Mouse (Mus musculus): ENCODE measurements at regions not wholly inside any gene's neighbourhood (a gene's known extent, or its start where the extent isn't known, plus 50 kb on each side); places are given as distances from the start of the nearest gene placed in this dataset.

DNA sequence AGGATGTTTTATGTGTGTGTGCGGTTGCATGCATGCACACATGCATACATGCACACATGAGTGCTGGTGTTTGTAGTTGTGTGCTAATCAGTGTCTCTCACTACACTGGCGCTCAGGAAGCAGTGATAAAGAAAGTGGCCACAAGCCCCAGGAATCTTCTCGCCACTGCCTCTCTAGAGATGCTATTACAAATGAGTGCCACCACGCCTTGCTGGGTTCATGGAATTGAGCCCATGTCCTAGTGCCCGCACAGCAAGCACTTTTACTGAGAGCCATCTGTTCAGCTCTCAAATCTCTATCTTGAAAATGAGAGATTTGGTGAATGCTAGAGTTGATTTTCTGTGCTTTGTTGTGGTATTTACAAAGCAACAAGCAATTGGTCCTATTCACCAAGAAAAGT is 373.3 kb downstream of the Lpin1 start:
- Histone ChIP-seq H3K4me3 (ENCODE audit: low read depth, low read length) (no peak overlapping the region), H3K9ac (replicated peaks) (no peak overlapping the region), H3K4me2 (ENCODE audit: low read depth, low read length) (no peak overlapping the region), H3K4me1 (ENCODE audit: insufficient read depth) (no peaks in the 10 kb centered on the region), H3K9me3 (ENCODE audit: low read length) (no peaks in the 10 kb centered on the region), H3K27me3 (ENCODE audit: insufficient read depth, low read length) (no peaks in the 10 kb centered on the region), H3K36me3 (replicated peaks; ENCODE audit: insufficient read depth, low read length) (no peaks in the 10 kb centered on the region), H3K27ac (ENCODE audit: low read depth) (no peak overlapping the region)
- no peak for ATAC-seq
- 67% methylated on average over 5 of the region's 5 CpGs for WGBS (ENCODE audit: insufficient replicate concordance)
- no peak for TF ChIP-seq CTCF (IDR thresholded peaks at IDR 0.05; ENCODE audit: low read depth)
- TF ChIP-seq EP300 (IDR thresholded peaks at IDR 0.05; ENCODE audit: low read depth), result no peak
- no peak for DNase-seq

- Histone ChIP-seq H3K36me3 (replicated peaks; ENCODE audit: insufficient read depth, low read length) (no peaks in the 10 kb centered on the region), H3K4me2 (ENCODE audit: low read depth, low read length) (no peak overlapping the region), H3K9ac (replicated peaks) (no peak overlapping the region), H3K4me1 (ENCODE audit: insufficient read depth) (no peaks in the 10 kb centered on the region), H3K9me3 (ENCODE audit: low read length) (no peaks in the 10 kb centered on the region), H3K4me3 (ENCODE audit: low read depth, low read length) (no peak overlapping the region), H3K27me3 (ENCODE audit: insufficient read depth, low read length) (no peaks in the 10 kb centered on the region), H3K27ac (ENCODE audit: low read depth) (no peak overlapping the region)
- ATAC-seq (no peak), DNase-seq (no peak)
- WGBS (ENCODE audit: insufficient replicate concordance), result 88% methylated on average over 3 of the region's 3 CpGs
- 0 out of 2 replicates have a peak, but pooled peaks have one; percentile 4 for TF ChIP-seq CTCF (IDR thresholded peaks at IDR 0.05; ENCODE audit: low read depth)
- TF ChIP-seq EP300 (IDR thresholded peaks at IDR 0.05; ENCODE audit: low read depth), result no peak
Measured at GRCm38 (mm10) chr12:16233559-16233958, 377.2 kb downstream of the Lpin1 start.

GRCm38 (mm10) chr12:16232828-16233227 is 377.9 kb downstream of the Lpin1 start:
- no peaks in the 10 kb centered on the region for H3K27me3 ChIP-seq (ENCODE audit: insufficient read depth, low read length)
- TF ChIP-seq CTCF (IDR thresholded peaks at IDR 0.05; ENCODE audit: low read depth) (no peak), EP300 (IDR thresholded peaks at IDR 0.05; ENCODE audit: low read depth) (no peak)
- 63% methylated on average over 8 of the region's 8 CpGs for WGBS (ENCODE audit: insufficient replicate concordance)
- no peak for DNase-seq
- no peaks in the 10 kb centered on the region for H3K36me3 ChIP-seq (replicated peaks; ENCODE audit: insufficient read depth, low read length)
- H3K4me1 ChIP-seq (ENCODE audit: insufficient read depth), result no peaks in the 10 kb centered on the region
- no peak overlapping the region for H3K9ac ChIP-seq (replicated peaks)
- no peak overlapping the region for H3K4me3 ChIP-seq (ENCODE audit: low read depth, low read length)
- no peaks in the 10 kb centered on the region for H3K9me3 ChIP-seq (ENCODE audit: low read length)
- H3K4me2 ChIP-seq (ENCODE audit: low read depth, low read length), result no peak overlapping the region
- H3K27ac ChIP-seq (ENCODE audit: low read depth), result no peak overlapping the region
- no peak for ATAC-seq

DNA sequence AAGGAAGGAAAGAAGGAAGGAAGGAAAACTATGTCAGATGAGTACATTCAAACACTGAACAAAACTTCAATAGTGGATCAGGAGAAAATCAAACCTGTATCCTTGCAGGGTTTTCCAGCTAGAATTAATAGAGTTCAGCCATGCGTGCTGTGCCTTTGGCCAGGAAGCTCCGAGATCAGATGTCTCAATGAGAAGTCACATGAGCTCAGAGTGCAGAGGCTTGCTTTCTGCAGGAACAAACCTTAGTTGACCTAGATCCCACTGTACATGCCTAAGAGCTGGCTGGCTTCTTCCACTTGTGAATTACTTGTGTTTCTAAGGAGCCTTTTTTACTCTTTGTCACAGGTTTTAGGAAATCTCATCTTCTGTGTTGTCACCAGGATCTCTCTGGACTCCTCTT is 378.7 kb downstream of the Lpin1 start:
- Histone ChIP-seq H3K27me3 (ENCODE audit: insufficient read depth, low read length) (no peaks in the 10 kb centered on the region), H3K27ac (ENCODE audit: low read depth) (no peak overlapping the region), H3K4me3 (ENCODE audit: low read depth, low read length) (no peak overlapping the region), H3K4me2 (ENCODE audit: low read depth, low read length) (no peak overlapping the region), H3K9ac (replicated peaks) (no peak overlapping the region), H3K36me3 (replicated peaks; ENCODE audit: insufficient read depth, low read length) (no peaks in the 10 kb centered on the region), H3K4me1 (ENCODE audit: insufficient read depth) (no peaks in the 10 kb centered on the region), H3K9me3 (ENCODE audit: low read length) (no peaks in the 10 kb centered on the region)
- WGBS (ENCODE audit: insufficient replicate concordance), result 65% methylated on average over 2 of the region's 2 CpGs
- DNase-seq (no peak), ATAC-seq (no peak)
- no peak for TF ChIP-seq EP300 (IDR thresholded peaks at IDR 0.05; ENCODE audit: low read depth)
- TF ChIP-seq CTCF (IDR thresholded peaks at IDR 0.05; ENCODE audit: low read depth), result no peak

DNA sequence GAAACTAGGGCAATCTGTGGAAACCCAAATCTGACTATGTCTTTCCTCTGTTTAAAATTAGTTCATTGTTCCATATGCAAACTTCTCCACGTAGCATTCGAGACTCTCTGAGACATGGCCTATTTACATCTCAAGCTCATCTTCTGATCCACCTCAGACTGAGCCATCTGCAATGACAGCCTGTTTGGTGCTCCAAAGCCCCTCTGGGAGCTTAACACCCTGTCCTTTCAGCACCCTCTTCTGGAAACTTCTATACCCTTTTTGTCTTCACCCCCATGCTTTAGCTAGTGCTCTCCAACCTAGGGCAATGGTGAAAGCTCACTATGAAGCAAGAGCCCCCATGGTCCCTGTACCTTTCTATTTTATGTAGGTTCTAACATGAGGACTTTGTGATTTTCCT is 379.7 kb downstream of the Lpin1 start:
- H3K27me3 ChIP-seq (ENCODE audit: insufficient read depth, low read length), result no peaks in the 10 kb centered on the region
- no peaks in the 10 kb centered on the region for H3K9me3 ChIP-seq (ENCODE audit: low read length)
- H3K36me3 ChIP-seq (replicated peaks; ENCODE audit: insufficient read depth, low read length), result no peaks in the 10 kb centered on the region
- TF ChIP-seq EP300 (IDR thresholded peaks at IDR 0.05; ENCODE audit: low read depth) (no peak), CTCF (IDR thresholded peaks at IDR 0.05; ENCODE audit: low read depth) (peak; percentile 32)
- H3K4me3 ChIP-seq (ENCODE audit: low read depth, low read length), result no peak overlapping the region
- no peak overlapping the region for H3K27ac ChIP-seq (ENCODE audit: low read depth)
- H3K4me2 ChIP-seq (ENCODE audit: low read depth, low read length), result no peak overlapping the region
- ATAC-seq (no peak), DNase-seq (no peak)
- H3K9ac ChIP-seq (replicated peaks), result no peak overlapping the region
- H3K4me1 ChIP-seq (ENCODE audit: insufficient read depth), result no peaks in the 10 kb centered on the region
- WGBS (ENCODE audit: insufficient replicate concordance), result 63% methylated on average over 2 of the region's 2 CpGs

DNA sequence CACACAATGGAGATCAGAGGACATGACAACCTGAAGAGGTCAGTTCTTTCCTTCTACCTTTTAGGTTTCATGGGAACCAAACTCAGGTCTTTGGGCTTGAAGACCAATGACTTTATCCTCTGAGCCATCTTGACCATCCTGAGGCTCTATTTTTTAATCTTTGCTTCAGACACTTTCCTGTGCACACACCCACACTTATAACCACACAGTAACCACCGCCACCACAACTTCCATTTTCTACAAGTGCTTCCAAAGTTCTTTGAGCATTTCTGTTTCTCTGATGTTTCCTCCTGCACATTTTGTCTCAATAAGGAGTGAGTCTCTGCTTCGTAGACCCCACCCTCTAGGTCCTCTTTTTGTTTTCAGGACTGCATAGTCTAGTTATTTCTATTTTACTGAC is 385.3 kb downstream of the Lpin1 start:
- H3K36me3 ChIP-seq (replicated peaks; ENCODE audit: insufficient read depth, low read length), result no peaks in the 10 kb centered on the region
- DNase-seq, result no peak
- no peaks in the 10 kb centered on the region for H3K9me3 ChIP-seq (ENCODE audit: low read length)
- no peaks in the 10 kb centered on the region for H3K4me1 ChIP-seq (ENCODE audit: insufficient read depth)
- TF ChIP-seq CTCF (IDR thresholded peaks at IDR 0.05; ENCODE audit: low read depth), result no peak
- no peak for TF ChIP-seq EP300 (IDR thresholded peaks at IDR 0.05; ENCODE audit: low read depth)
- H3K4me3 ChIP-seq (ENCODE audit: low read depth, low read length), result no peak overlapping the region
- no peak overlapping the region for H3K4me2 ChIP-seq (ENCODE audit: low read depth, low read length)
- ATAC-seq, result no peak
- H3K27ac ChIP-seq (ENCODE audit: low read depth), result no peak overlapping the region
- 36% methylated on average over 2 of the region's 2 CpGs for WGBS (ENCODE audit: insufficient replicate concordance)
- no peak overlapping the region for H3K9ac ChIP-seq (replicated peaks)
- H3K27me3 ChIP-seq (ENCODE audit: insufficient read depth, low read length), result no peaks in the 10 kb centered on the region

DNA sequence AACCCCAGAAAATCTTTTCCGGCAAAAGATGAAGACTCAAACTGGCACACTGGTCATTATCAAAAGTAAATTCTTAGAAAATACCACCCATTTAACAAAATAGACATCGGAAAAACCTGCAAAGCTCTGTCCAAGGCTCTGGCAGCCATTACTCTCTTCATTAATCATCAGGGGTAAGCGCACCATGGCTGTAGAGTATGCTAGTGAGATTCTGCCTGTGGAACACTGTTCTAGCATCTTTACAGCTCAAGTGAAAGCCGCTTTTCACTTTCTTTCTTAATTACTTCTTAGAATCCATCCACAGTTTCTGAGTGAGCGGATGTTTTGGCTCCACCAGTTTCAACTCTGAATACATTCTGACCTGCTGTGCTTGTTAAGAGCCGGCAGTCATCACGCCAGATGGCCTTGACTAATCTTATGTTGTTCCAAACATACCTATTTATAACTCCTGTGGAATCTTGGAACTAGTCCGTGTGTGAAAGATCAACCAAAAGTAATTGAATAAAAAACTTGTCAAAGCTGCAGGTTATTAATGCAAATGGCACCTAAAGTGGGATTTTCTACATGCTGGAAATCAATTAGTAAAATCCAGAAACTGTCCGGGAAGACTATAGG is 387.8 kb downstream of the Lpin1 start:
- Histone ChIP-seq H3K27me3 (ENCODE audit: insufficient read depth, low read length) (no peaks in the 10 kb centered on the region), H3K9ac (replicated peaks) (no peak overlapping the region), H3K27ac (ENCODE audit: low read depth) (no peak overlapping the region), H3K4me3 (ENCODE audit: low read depth, low read length) (no peak overlapping the region), H3K36me3 (replicated peaks; ENCODE audit: insufficient read depth, low read length) (no peaks in the 10 kb centered on the region), H3K9me3 (ENCODE audit: low read length) (no peaks in the 10 kb centered on the region), H3K4me2 (ENCODE audit: low read depth, low read length) (no peak overlapping the region), H3K4me1 (ENCODE audit: insufficient read depth) (no peaks in the 10 kb centered on the region)
- ATAC-seq (no peak), DNase-seq (no peak)
- WGBS (ENCODE audit: insufficient replicate concordance), result 71% methylated on average over 9 of the region's 9 CpGs
- TF ChIP-seq EP300 (IDR thresholded peaks at IDR 0.05; ENCODE audit: low read depth) (no peak), CTCF (IDR thresholded peaks at IDR 0.05; ENCODE audit: low read depth) (no peak)
